Mouse (Mus musculus) liver, adult 2 months (tissue): ENCODE data around the gene Frmd5. TPM values are rescaled to one million over a fixed set of nuclear protein-coding genes. Genes with fewer than 3 reads are reported as not detected.
"Not testable (repeated sequence)": the region's sequence is repeated elsewhere in the genome, so short reads cannot be mapped to it uniquely, and the experiment has no call there.

Experiments
- DNase-seq: peaks from one replicate; pipeline ENCODE4 v3.0.0-alpha.2; 2011; ENCODE audit warnings: low read depth, low spot score; ENCODE audit errors: extremely low read depth
- H3K27ac ChIP-seq: fragments of 200-500 bp; replicated peaks from 2 replicates; pipeline ENCODE4 v1.5.1; 2012; ENCODE audit warnings: low read depth, mild to moderate bottlenecking, control low read depth, inconsistent platforms, low read length; ENCODE audit not compliant: insufficient read depth
- H3K27me3 ChIP-seq: fragments of 200-500 bp; 2 replicates; pipeline ENCODE4 v1.6.1; 2012; ENCODE audit warnings: mild to moderate bottlenecking, moderate library complexity, low read length, inconsistent platforms; ENCODE audit not compliant: control insufficient read depth, insufficient read depth
- H3K36me3 ChIP-seq: fragments of 200-500 bp; 2 replicates; pipeline ENCODE4 v1.6.1; 2012; ENCODE audit warnings: low read length, inconsistent platforms; ENCODE audit not compliant: control insufficient read depth, insufficient read depth
- H3K4me1 ChIP-seq: fragments of 200-500 bp; 2 replicates; pipeline ENCODE4 v1.6.1; 2011; ENCODE audit warnings: low read length; ENCODE audit not compliant: control insufficient read depth, insufficient read depth
- H3K4me3 ChIP-seq: fragments of 200-500 bp; 2 replicates; pipeline ENCODE4 v1.5.1; 2011; ENCODE audit warnings: low read depth, mild to moderate bottlenecking, control low read depth, low read length, moderate library complexity; ENCODE audit not compliant: insufficient read depth
- H3K79me2 ChIP-seq: fragments of 200-500 bp; 2 replicates; pipeline ENCODE4 v1.6.1; 2012; ENCODE audit warnings: inconsistent platforms, mild to moderate bottlenecking, low read length, moderate library complexity; ENCODE audit not compliant: control insufficient read depth, insufficient read depth
- H3K9ac ChIP-seq: fragments of 200-500 bp; 2 replicates; pipeline ENCODE4 v1.6.1; 2012; ENCODE audit warnings: low read depth, mild to moderate bottlenecking, control low read depth, inconsistent platforms, low read length
- CTCF ChIP-seq: fragments of 200-500 bp; IDR thresholded peaks from 2 replicates; pipeline ENCODE4 v1.5.1; 2011; ENCODE audit warnings: low read depth, low read length, control low read depth
- POLR2A ChIP-seq: fragments of 200-500 bp; IDR thresholded peaks from 2 replicates; pipeline ENCODE4 v1.6.1; 2011; ENCODE audit warnings: low read length, control low read depth; ENCODE audit not compliant: insufficient read depth; ENCODE audit errors: extremely low read depth
- WGBS: fragments of 180-500 bp; shearing (Covaris S2); methylation state at CpG from one replicate; pipeline ENCODE4 v1.1.7; 2018; 5-methylcytosine and 5-hydroxymethylcytosine counted together
- polyA plus RNA-seq: library from polyadenylated mRNA; depleted of rRNA; stranded (reverse); fragments of >200 nt; gene quantifications from 2 replicates; pipeline ENCODE4 v1.2.3, GENCODE M21; 2012
- total RNA-seq: library from RNA; depleted of rRNA; stranded (reverse); fragments of >200 nt; gene quantifications from 2 replicates; pipeline ENCODE4 v1.2.3, GENCODE M21; 2014

Frmd5 gene
- total and polyA plus RNA-seq, 2 experiments, result not detected

DNA sequence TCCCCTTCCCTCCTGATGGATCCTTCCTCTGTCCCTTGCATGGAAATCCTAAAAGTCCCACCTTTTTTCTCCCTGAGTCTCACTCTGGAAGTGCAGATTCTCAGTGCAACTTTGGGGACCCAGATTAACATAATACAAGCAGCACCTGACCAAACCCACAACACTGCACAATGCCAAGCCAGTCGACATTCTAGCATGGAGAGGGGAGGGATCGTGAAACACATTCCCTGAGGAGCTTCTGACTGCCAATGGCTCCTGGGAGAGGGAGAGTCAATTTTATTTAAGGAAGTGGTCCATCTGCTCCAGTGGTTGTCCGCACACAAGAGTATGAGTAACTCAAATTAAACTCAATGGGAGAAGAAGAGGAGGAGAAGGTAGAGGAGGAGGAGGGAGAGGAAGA lies 28.0 kb upstream of the Frmd5 start:
- no peaks in the 10 kb centered on the region for H3K4me1 ChIP-seq
- no peak overlapping the region for H3K27ac ChIP-seq
- no peaks in the 10 kb centered on the region for H3K36me3 ChIP-seq
- 54% methylated on average over 3 of the region's 3 CpGs for WGBS
- H3K79me2 ChIP-seq, result no peaks in the 10 kb centered on the region
- no peak for DNase-seq
- H3K4me3 ChIP-seq, result no peak overlapping the region
- H3K9ac ChIP-seq, result no peak overlapping the region
- TF ChIP-seq POLR2A (no peak), CTCF (no peak)
- 0 out of 2 replicates have a peak, but pooled peaks cover 4% of the 10 kb centered on the region for H3K27me3 ChIP-seq

GRCm38 (mm10) chr2:121832484-121832894 lies 25.6 kb upstream of the Frmd5 start:
- no peaks in the 10 kb centered on the region for H3K27me3 ChIP-seq
- 13% methylated on average over 5 of the region's 5 CpGs for WGBS
- no peak overlapping the region for H3K27ac ChIP-seq
- no peak overlapping the region for H3K9ac ChIP-seq
- TF ChIP-seq POLR2A, result no peak
- TF ChIP-seq CTCF, result peak; percentile 65
- H3K4me3 ChIP-seq, result no peak overlapping the region
- no peaks in the 10 kb centered on the region for H3K36me3 ChIP-seq
- H3K4me1 ChIP-seq, result no peaks in the 10 kb centered on the region
- no peaks in the 10 kb centered on the region for H3K79me2 ChIP-seq
- DNase-seq, result peak; percentile 34

GRCm38 (mm10) chr2:121828411-121828810 lies 21.5 kb upstream of the Frmd5 start:
- H3K27me3 ChIP-seq, result no peaks in the 10 kb centered on the region
- H3K4me3 ChIP-seq, result no peak overlapping the region
- H3K9ac ChIP-seq, result no peak overlapping the region
- H3K36me3 ChIP-seq, result no peaks in the 10 kb centered on the region
- H3K27ac ChIP-seq, result no peak overlapping the region
- no peaks in the 10 kb centered on the region for H3K4me1 ChIP-seq
- H3K79me2 ChIP-seq, result no peaks in the 10 kb centered on the region
- 78% methylated on average over 3 of the region's 3 CpGs for WGBS
- no peak for TF ChIP-seq CTCF
- no peak for TF ChIP-seq POLR2A
- DNase-seq, result no peak

- Histone ChIP-seq H3K27me3 (no peaks in the 10 kb centered on the region), H3K27ac (no peak overlapping the region), H3K36me3 (no peaks in the 10 kb centered on the region), H3K79me2 (no peaks in the 10 kb centered on the region), H3K9ac (no peak overlapping the region), H3K4me1 (no peaks in the 10 kb centered on the region), H3K4me3 (no peak overlapping the region)
- no peak for TF ChIP-seq POLR2A
- no peak for TF ChIP-seq CTCF
- WGBS, result 65% methylated on average over 2 of the region's 2 CpGs
- DNase-seq, result no peak
Observed at GRCm38 (mm10) chr2:121826189-121826588, 19.3 kb upstream of the Frmd5 start.

- Histone ChIP-seq H3K36me3 (no peaks in the 10 kb centered on the region), H3K27me3 (no peaks in the 10 kb centered on the region), H3K79me2 (no peaks in the 10 kb centered on the region), H3K27ac (no peak overlapping the region), H3K9ac (no peak overlapping the region), H3K4me3 (no peak overlapping the region), H3K4me1 (no peaks in the 10 kb centered on the region)
- no peak for TF ChIP-seq CTCF
- no peak for TF ChIP-seq POLR2A
- DNase-seq, result no peak
- 45% methylated on average over 5 of the region's 5 CpGs for WGBS
Observed at GRCm38 (mm10) chr2:121824653-121825052, 17.8 kb upstream of the Frmd5 start.

DNA sequence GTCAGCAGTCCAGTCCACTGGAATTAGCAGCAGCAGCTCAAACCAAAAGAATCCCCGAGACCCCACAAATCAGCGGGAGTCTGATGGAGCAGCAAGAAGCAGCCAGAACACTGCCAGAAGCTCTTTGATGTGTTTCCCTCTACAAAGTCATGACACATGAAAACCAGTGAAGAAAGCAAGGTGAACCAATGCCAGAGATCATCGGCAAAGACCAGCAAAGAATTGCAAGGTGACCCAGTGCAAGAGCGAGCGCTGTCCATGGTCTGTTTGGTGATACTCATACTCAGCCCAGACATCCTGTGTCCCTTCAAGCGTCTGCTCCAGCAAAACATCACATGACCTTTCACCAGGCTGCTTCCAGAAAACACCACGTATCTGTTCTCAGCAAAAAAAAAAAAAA lies 14.9 kb upstream of the Frmd5 start:
- Histone ChIP-seq H3K27me3 (no peaks in the 10 kb centered on the region), H3K79me2 (no peaks in the 10 kb centered on the region), H3K36me3 (no peaks in the 10 kb centered on the region), H3K4me3 (no peak overlapping the region), H3K27ac (no peak overlapping the region), H3K4me1 (no peaks in the 10 kb centered on the region), H3K9ac (no peak overlapping the region)
- WGBS, result 93% methylated on average over 7 of the region's 7 CpGs
- no peak for DNase-seq
- no peak for TF ChIP-seq POLR2A
- TF ChIP-seq CTCF, result no peak

DNA sequence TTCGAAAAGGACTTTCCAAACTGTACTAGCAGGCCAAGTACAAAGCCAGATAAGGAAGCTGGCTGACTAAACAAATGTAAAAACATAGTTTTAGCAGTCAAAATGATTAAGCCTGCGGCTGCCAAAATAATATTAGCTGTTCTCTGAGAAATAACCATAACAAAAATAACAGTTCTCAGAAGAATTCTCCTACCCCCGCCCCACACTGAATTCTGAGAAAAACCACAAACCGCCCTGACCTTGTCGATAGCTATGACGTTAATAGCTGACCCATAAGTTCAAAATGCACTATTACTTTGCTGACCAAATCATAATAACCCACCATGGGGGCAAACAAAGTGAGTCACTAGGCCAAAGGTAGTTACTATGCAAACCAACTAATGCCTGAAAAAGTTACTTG lies 4.0 kb upstream of the Frmd5 start:
- not testable (repeated sequence) for H3K27ac ChIP-seq, H3K4me3 ChIP-seq, H3K9ac ChIP-seq, H3K36me3 ChIP-seq, H3K27me3 ChIP-seq, DNase-seq, H3K4me1 ChIP-seq, H3K79me2 ChIP-seq
- 80% methylated on average over 6 of the region's 6 CpGs for WGBS
